Mouse (Mus musculus) lung, postnatal 0 days (tissue): ENCODE measurements around the gene Slc11a1. TPM values are rescaled to one million over a fixed set of nuclear protein-coding genes. Genes with fewer than 3 reads are reported as not detected.

Experiments
- ATAC-seq: fragments of 200-750 bp; cut with Nextera tagmentation; 2 replicates; pipeline ENCODE4 v1.8.0; 2017; ENCODE audit warnings: moderate library complexity
- DNase-seq: peaks from one replicate; pipeline ENCODE4 v3.0.0-alpha.2; 2016; ENCODE audit warnings: low spot score
- H3K27ac ChIP-seq: fragments of 300-500 bp; sonication (generic); 2 replicates; pipeline ENCODE4 v1.5.1; 2014; ENCODE audit warnings: antibody characterized with exemption, mild to moderate bottlenecking, low read length, mixed read lengths
- H3K27me3 ChIP-seq: fragments of 300-500 bp; sonication (generic); replicated peaks from 2 replicates; pipeline ENCODE4 v1.6.1; 2014; ENCODE audit warnings: low read length, mixed read lengths; ENCODE audit not compliant: insufficient read depth
- H3K36me3 ChIP-seq: fragments of 300-500 bp; sonication (generic); 2 replicates; pipeline ENCODE4 v1.6.1; 2014; ENCODE audit warnings: low read length, mixed read lengths; ENCODE audit not compliant: insufficient read depth
- H3K4me1 ChIP-seq: fragments of 300-500 bp; sonication (generic); 2 replicates; pipeline ENCODE4 v1.6.1; 2014; ENCODE audit warnings: antibody characterized with exemption, low read depth, low read length, mixed read lengths; ENCODE audit not compliant: insufficient read depth
- H3K4me2 ChIP-seq: fragments of 300-500 bp; sonication (generic); replicated peaks from 2 replicates; pipeline ENCODE4 v1.6.1; 2014; ENCODE audit warnings: low read depth, mild to moderate bottlenecking, low read length, moderate library complexity, mixed read lengths
- H3K4me3 ChIP-seq: fragments of 300-500 bp; sonication (generic); 2 replicates; pipeline ENCODE4 v1.5.1; 2014; ENCODE audit warnings: low read depth, low read length
- H3K9ac ChIP-seq: fragments of 300-500 bp; sonication (generic); replicated peaks from 2 replicates; pipeline ENCODE4 v1.6.1; 2014; ENCODE audit warnings: low read depth, mild to moderate bottlenecking
- H3K9me3 ChIP-seq: fragments of 300-500 bp; sonication (generic); 2 replicates; pipeline ENCODE4 v1.6.1; 2016; ENCODE audit warnings: low read length, mixed read lengths
- CTCF ChIP-seq: IDR thresholded peaks from 2 replicates; pipeline ENCODE4 v1.5.1; 2016; ENCODE audit warnings: antibody characterized with exemption, mild to moderate bottlenecking
- EP300 ChIP-seq: IDR thresholded peaks from 2 replicates; pipeline ENCODE4 v1.6.1; 2016; ENCODE audit warnings: antibody characterized with exemption, mild to moderate bottlenecking, control low read depth
- WGBS: fragments of 180-500 bp; shearing (Covaris S2); extraction: QIAGEN DNeasy Blood & Tissue Kit; methylation state at CpG from one replicate; pipeline ENCODE4 v1.1.7; 2014; 5-methylcytosine and 5-hydroxymethylcytosine counted together
- polyA plus RNA-seq: library from polyadenylated mRNA; unstranded; fragments of >200 nt; fragmentation: Nextera tagmentation; extraction: Ambion mirVana; gene quantifications from 2 replicates; pipeline ENCODE4 v1.2.1, GENCODE M21; 2015

The Slc11a1 gene
- polyA plus RNA-seq, 1 experiment from 2014 or later = 4.8 TPM

- Histone ChIP-seq H3K4me3 (no peak overlapping the region), H3K27ac (no peak overlapping the region), H3K27me3 (no peaks in the 10 kb centered on the region), H3K36me3 (no peaks in the 10 kb centered on the region), H3K9me3 (no peaks in the 10 kb centered on the region), H3K4me2 (no peak overlapping the region), H3K9ac (no peak overlapping the region), H3K4me1 (no peaks in the 10 kb centered on the region)
- WGBS = 81% methylated on average over 11 of the region's 11 CpGs
- ATAC-seq = no peak
- no peak for TF ChIP-seq EP300
- TF ChIP-seq CTCF = no peak
- DNase-seq = no peak
These were observed 30.7 kb upstream of the Slc11a1 start for GRCm38 (mm10) chr1:74344163-74344916.

- Histone ChIP-seq H3K36me3 (no peaks in the 10 kb centered on the region), H3K9ac (no peak overlapping the region), H3K27ac (no peak overlapping the region), H3K4me1 (no peaks in the 10 kb centered on the region), H3K27me3 (no peaks in the 10 kb centered on the region), H3K9me3 (no peaks in the 10 kb centered on the region), H3K4me2 (no peak overlapping the region), H3K4me3 (no peak overlapping the region)
- TF ChIP-seq CTCF = no peak
- TF ChIP-seq EP300 = no peak
- ATAC-seq (no peak), DNase-seq (no peak)
- WGBS = 90% methylated on average over 13 of the region's 13 CpGs
These were observed 23.7 kb upstream of the Slc11a1 start for GRCm38 (mm10) chr1:74351185-74351769.

DNA sequence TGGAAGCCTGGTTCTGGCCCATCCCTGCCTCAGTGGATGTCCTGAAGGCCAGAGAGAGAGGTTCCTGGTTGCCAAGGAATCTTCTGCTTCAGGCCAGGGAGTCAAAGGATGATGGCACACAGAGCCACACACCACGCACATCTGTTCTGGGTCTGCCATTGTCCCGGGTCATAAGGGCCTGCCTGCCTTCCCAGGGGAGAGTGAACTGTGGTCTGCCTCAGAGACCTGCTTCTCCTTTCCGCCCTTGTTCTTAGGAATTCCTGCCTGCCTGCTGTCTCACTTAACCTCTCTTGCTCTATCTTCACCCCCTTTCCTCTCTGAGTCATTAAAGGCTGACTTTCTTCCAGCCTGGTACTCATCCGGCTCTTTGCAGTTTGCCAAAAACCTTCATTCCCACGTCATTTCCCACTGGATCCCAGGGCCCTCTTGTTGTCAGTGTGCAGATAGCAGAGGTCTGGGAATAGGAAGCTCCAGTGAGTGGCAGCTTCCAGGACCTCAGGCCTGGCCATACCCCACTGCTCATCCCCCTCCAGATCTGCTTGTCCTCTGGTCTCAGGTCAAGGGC is 22.4 kb upstream of the Slc11a1 start:
- Histone ChIP-seq H3K36me3 (no peaks in the 10 kb centered on the region), H3K9me3 (no peaks in the 10 kb centered on the region), H3K27ac (no peak overlapping the region), H3K4me2 (no peak overlapping the region), H3K9ac (no peak overlapping the region), H3K4me3 (no peak overlapping the region), H3K4me1 (no peaks in the 10 kb centered on the region), H3K27me3 (no peaks in the 10 kb centered on the region)
- TF ChIP-seq EP300 (no peak), CTCF (no peak)
- no peak for DNase-seq
- no peak for ATAC-seq
- 71% methylated on average over 5 of the region's 5 CpGs for WGBS

DNA sequence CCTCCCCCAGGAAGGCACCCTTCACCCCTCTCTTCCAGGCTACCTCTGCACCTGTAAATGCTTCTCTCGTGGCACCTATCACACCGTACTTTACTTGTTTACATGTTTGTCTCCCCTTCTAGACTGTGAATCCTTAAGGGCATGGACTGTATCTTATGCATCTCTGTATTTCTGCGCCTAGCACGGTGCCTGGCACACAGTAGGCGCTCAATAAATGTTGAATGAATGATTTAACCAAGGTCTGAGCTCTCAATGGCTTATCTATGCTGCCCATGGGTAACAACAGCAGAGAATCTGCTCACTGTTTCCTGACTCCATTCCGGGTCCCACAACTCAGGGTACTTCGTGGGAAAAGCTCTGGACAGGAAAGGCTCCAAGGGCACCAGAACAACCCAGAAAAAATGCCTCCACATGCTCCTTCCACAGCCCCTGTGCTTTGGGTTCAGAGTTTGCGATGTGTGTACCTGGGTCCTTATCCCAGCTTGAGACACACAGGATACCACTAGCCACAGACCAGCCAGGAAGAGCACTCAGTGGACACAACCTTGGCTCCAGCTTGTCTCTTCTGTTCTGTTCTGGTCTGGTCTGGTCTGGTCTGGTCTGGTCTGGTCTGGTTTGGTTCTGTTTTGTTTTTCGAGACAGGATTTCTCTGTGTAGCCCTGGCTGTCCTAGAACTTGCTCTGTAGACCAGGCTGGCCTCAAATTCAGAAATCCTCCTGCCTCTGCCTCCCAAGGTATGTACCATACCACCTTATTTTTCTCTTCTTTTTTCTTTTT is 21.4 kb upstream of the Slc11a1 start:
- Histone ChIP-seq H3K4me2 (no peak overlapping the region), H3K36me3 (no peaks in the 10 kb centered on the region), H3K4me1 (no peaks in the 10 kb centered on the region), H3K9me3 (no peaks in the 10 kb centered on the region), H3K27ac (no peak overlapping the region), H3K9ac (no peak overlapping the region), H3K4me3 (no peak overlapping the region), H3K27me3 (no peaks in the 10 kb centered on the region)
- TF ChIP-seq EP300 = no peak
- no peak for TF ChIP-seq CTCF
- WGBS = 80% methylated on average over 9 of the region's 9 CpGs
- DNase-seq = no peak
- ATAC-seq = no peak

GRCm38 (mm10) chr1:74357531-74357930 is 17.5 kb upstream of the Slc11a1 start:
- no peaks in the 10 kb centered on the region for H3K36me3 ChIP-seq
- DNase-seq (no peak), ATAC-seq (no peak)
- no peak overlapping the region for H3K4me3 ChIP-seq
- no peak overlapping the region for H3K27ac ChIP-seq
- no peaks in the 10 kb centered on the region for H3K4me1 ChIP-seq
- H3K4me2 ChIP-seq = no peak overlapping the region
- TF ChIP-seq CTCF = no peak
- no peak for TF ChIP-seq EP300
- H3K9me3 ChIP-seq = no peaks in the 10 kb centered on the region
- no peak overlapping the region for H3K9ac ChIP-seq
- H3K27me3 ChIP-seq = no peaks in the 10 kb centered on the region

DNA sequence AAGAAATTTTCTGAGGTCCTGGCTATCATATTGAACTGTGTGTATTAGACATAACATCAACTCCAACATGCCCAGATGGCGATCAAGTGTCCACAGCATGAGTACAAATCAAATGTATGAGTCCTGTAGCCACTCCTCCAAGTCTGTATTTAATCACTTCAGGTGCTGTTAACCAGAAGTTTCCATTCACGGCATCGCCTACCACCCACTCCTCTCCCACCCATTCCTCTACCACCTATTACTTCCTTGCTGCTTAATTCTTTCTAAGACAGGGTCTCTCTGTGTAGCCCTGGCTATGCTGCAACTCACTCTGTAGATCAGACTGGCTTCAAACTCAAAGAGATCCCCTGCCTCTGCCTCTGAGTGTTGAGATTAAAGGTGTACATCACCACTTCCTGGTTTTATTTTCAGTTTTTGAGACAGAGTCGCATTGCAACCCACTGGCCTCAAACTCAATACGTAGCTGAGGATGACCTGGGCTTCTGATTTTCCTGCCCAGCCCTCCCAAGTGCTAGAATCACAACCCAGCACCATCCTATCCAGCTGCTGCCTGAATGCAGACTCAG is 15.0 kb upstream of the Slc11a1 start:
- TF ChIP-seq CTCF = no peak
- no peak for TF ChIP-seq EP300
- H3K4me3 ChIP-seq = no peak overlapping the region
- ATAC-seq (no peak), DNase-seq (no peak)
- H3K36me3 ChIP-seq = no peaks in the 10 kb centered on the region
- H3K9ac ChIP-seq = no peak overlapping the region
- H3K27me3 ChIP-seq = no peaks in the 10 kb centered on the region
- H3K27ac ChIP-seq = no peak overlapping the region
- H3K4me1 ChIP-seq = no peaks in the 10 kb centered on the region
- 71% methylated on average over 5 of the region's 5 CpGs for WGBS
- no peaks in the 10 kb centered on the region for H3K9me3 ChIP-seq
- H3K4me2 ChIP-seq = no peak overlapping the region
